In the genomic region with DNA sequence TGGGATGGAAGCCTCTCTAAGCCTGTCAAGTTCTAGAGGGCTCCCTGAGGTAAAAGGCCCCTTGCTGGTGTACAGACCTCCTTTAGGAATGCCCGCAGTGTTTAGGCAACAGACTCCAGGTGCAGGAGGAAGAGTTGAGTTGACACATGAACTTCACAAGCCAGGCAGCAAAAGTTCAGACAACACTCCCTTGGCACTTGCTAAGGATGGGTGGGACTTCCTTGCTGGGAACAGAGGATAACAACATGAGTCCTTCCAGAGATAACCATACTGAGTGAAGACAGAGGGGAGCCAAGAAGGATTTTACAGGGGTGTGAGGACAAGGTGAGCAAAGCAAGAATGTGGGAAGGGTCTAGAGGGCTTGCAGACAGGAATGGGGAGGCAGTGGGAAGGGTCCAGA, we compare ENCODE assay signal across 31 mouse cellular contexts. TPM values are rescaled to one million over a fixed set of nuclear protein-coding genes. Genes with fewer than 3 reads are reported as not detected.
A peak's percentile ranks its signal among the peaks of the same experiment; 100 is the strongest.
DNase-seq lines count a peak whose midpoint lies in the region; ATAC-seq and TF ChIP-seq lines count a peak whose summit lies in the region.
"Had no signal": no experiment of that assay in that cellular context is flagged by ENCODE, and none has a peak within 500 bp of the region (broad histone marks: within the 10 kb centered on the region; RNA-seq: fewer than 3 reads in every experiment).

No protein-coding gene starts in this region.

- no peaks in the 10 kb centered on the region for H3K9me3 ChIP-seq in heart, embryonic 12.5 days (replicated peaks)
- H3K9me3 ChIP-seq: forebrain, embryonic 10.5 days; forebrain, embryonic 13.5 days; G1E; heart, embryonic 15.5 days; hindbrain, embryonic 15.5 days had no signal

- H3K4me2 ChIP-seq in heart, embryonic 12.5 days = no peak overlapping the region
- H3K4me2 ChIP-seq: forebrain, embryonic 13.5 days; heart, embryonic 11.5 days; heart, embryonic 15.5 days; hindbrain, embryonic 12.5 days; hindbrain, embryonic 15.5 days had no signal

- no peak overlapping the region for H3K4me3 ChIP-seq in heart, embryonic 12.5 days
- no peak overlapping the region for H3K4me3 ChIP-seq in lung, adult 2 months (replicated peaks; ENCODE audit: extremely low read depth, low read depth, low read length)
- H3K4me3 ChIP-seq: forebrain, embryonic 10.5 days; forebrain, embryonic 13.5 days; gastrocnemius, adult 2 months; heart, embryonic 15.5 days; hindbrain, embryonic 12.5 days; hindbrain, embryonic 15.5 days had no signal

- no peak for TF ChIP-seq CTCF in lung, adult 2 months (IDR thresholded peaks at IDR 0.05; ENCODE audit: insufficient read depth, low read length)

- 72% methylated on average over 1 of the region's 1 CpGs for WGBS in heart, embryonic 12.5 days
- WGBS in lung, adult 2 months = 54% methylated on average over 1 of the region's 1 CpGs

- no peak for TF ChIP-seq POLR2A in lung, adult 2 months (IDR thresholded peaks at IDR 0.05; ENCODE audit: borderline replicate concordance, extremely low read depth, low read depth, low read length)

- no peak overlapping the region for H3K9ac ChIP-seq in heart, embryonic 12.5 days
- H3K9ac ChIP-seq: forebrain, embryonic 13.5 days; heart, embryonic 15.5 days; hindbrain, embryonic 12.5 days; hindbrain, embryonic 15.5 days had no signal

- no peak for ATAC-seq in heart, embryonic 12.5 days (ENCODE audit: insufficient number of reproducible peaks, low FRiP score)
- ATAC-seq: forebrain, embryonic 13.5 days; forebrain, embryonic 16.5 days; intestine, postnatal 0 days; Patski had no signal

- DNase-seq in heart, adult 18-20 months = peak; percentile 36 to 48
- DNase-seq in heart, adult 9 months (ENCODE audit: low spot score in 2 of 2) = peak; percentile 24
- no peak for DNase-seq in heart, postnatal 14 days
- peak; percentile 33 for DNase-seq in lung, postnatal 10 days
- DNase-seq in lung, adult 2 months = no peak
- peak; percentile 70 for DNase-seq in lung, postnatal 36 days
- DNase-seq: adrenal gland, postnatal 10 days; adrenal gland, postnatal 36 days; B cell, adult 2 months; cerebellum, adult 18-20 months; cerebellum, adult 9-10 months; cerebellum, postnatal 14 days; gastrocnemius, adult 2 months; gastrocnemius, postnatal 14 days had no signal

- 0 out of 2 replicates have a peak, but pooled peaks cover 3% of the 10 kb centered on the region for H3K4me1 ChIP-seq in heart, embryonic 12.5 days (replicated peaks)
- peaks cover 7% of the 10 kb centered on the region; the same call in 1 of the 2 replicates for H3K4me1 ChIP-seq in lung, adult 2 months (ENCODE audit: control insufficient read depth, insufficient read depth, low read length)
- H3K4me1 ChIP-seq: forebrain, embryonic 10.5 days; forebrain, embryonic 13.5 days; heart, embryonic 15.5 days; hindbrain, embryonic 12.5 days; hindbrain, embryonic 15.5 days had no signal

- H3K36me3 ChIP-seq in heart, embryonic 12.5 days = no peaks in the 10 kb centered on the region
- H3K36me3 ChIP-seq: forebrain, embryonic 10.5 days; G1E; heart, embryonic 15.5 days; hindbrain, embryonic 12.5 days; hindbrain, embryonic 15.5 days had no signal

- no peak overlapping the region for H3K27ac ChIP-seq in heart, embryonic 12.5 days (ENCODE audit: poor library complexity, severe bottlenecking)
- H3K27ac ChIP-seq: forebrain, embryonic 10.5 days; forebrain, embryonic 13.5 days; gastrocnemius, adult 2 months; heart, embryonic 15.5 days; hindbrain, embryonic 12.5 days; hindbrain, embryonic 15.5 days had no signal

- no peaks in the 10 kb centered on the region for H3K27me3 ChIP-seq in heart, embryonic 12.5 days (replicated peaks)
- H3K27me3 ChIP-seq: CH12.LX; forebrain, embryonic 13.5 days; heart, embryonic 15.5 days; hindbrain, embryonic 12.5 days; hindbrain, embryonic 15.5 days; Patski had no signal

- intact Hi-C loops in heart, postnatal 14 days (cut with DNase I) = no loop called here

RNA-seq across cellular contexts. Expression of a gene that starts 15.9 kb away (rescaled TPM):
- total RNA-seq in heart, adult 18-20 months (2021) = not detected
- polyA plus RNA-seq in heart, embryonic 12.5 days (2016; fragmentation: Nextera tagmentation; extraction: Ambion mirVana) = not detected in 2 replicates
- total RNA-seq in heart, postnatal 14 days (2021) = not detected
- 0.15 TPM in 1 of 2 replicates, not detected in the other for polyA plus RNA-seq in lung, adult 2 months (2012; rRNA removed)
- total RNA-seq: adrenal gland, adult 18-20 months; adrenal gland, postnatal 10 days; adrenal gland, postnatal 36 days; G1E; gastrocnemius, adult 2 months; gastrocnemius, postnatal 14 days; hematopoietic stem cell, adult 5-6 weeks had no signal
- polyA plus RNA-seq: embryonic facial prominence, embryonic 11.5 days; embryonic facial prominence, embryonic 14.5 days; forebrain, embryonic 10.5 days; forebrain, embryonic 13.5 days; forebrain, embryonic 16.5 days; G1E; heart, embryonic 11.5 days; heart, embryonic 15.5 days; hindbrain, embryonic 12.5 days; hindbrain, embryonic 15.5 days; intestine, embryonic 14.5 days; intestine, postnatal 0 days had no signal

Comparison
In these comparisons a context has a peak if more than half of its experiments do, and no peak if none do; other contexts are left out.
1. DNase-seq: peak in heart, adult 18-20 months (2 of 2), heart, adult 9 months (2 of 2), lung, postnatal 10 days (single experiment) and lung, postnatal 36 days (single experiment); none in heart, postnatal 14 days (0 of 2) and lung, adult 2 months (single experiment).